In genomic region chr1:161917940-161918484, GRCm38 (mm10) we compare ENCODE assay signal across 17 mouse cellular contexts.
"Had no signal": no experiment of that assay in that cellular context is flagged by ENCODE, and none has a peak within 500 bp of the region (broad histone marks: within the 10 kb centered on the region; RNA-seq: fewer than 3 reads in every experiment).

No protein-coding gene starts in this region.

- H3K4me1 ChIP-seq: midbrain, embryonic 15.5 days; neural tube, embryonic 12.5 days had no signal

- H3K4me2 ChIP-seq: limb, embryonic 15.5 days; liver, embryonic 12.5 days; lung, embryonic 14.5 days; midbrain, embryonic 11.5 days; midbrain, embryonic 15.5 days; neural tube, embryonic 12.5 days had no signal

- H3K9me3 ChIP-seq: limb, embryonic 15.5 days; liver, embryonic 12.5 days; megakaryocyte, embryonic 14.5 days; midbrain, embryonic 15.5 days; neural tube, embryonic 12.5 days had no signal

- H3K36me3 ChIP-seq: limb, embryonic 15.5 days; liver, embryonic 12.5 days; midbrain, embryonic 15.5 days; neural tube, embryonic 12.5 days had no signal

- H3K9ac ChIP-seq: limb, embryonic 15.5 days; liver, embryonic 12.5 days; lung, embryonic 14.5 days; midbrain, embryonic 15.5 days; neural tube, embryonic 12.5 days had no signal

- H3K27ac ChIP-seq: limb, embryonic 15.5 days; liver, embryonic 12.5 days; macrophage; midbrain, embryonic 15.5 days; neural tube, embryonic 12.5 days had no signal

- H3K27me3 ChIP-seq: limb, embryonic 15.5 days; liver, embryonic 12.5 days; megakaryocyte, embryonic 14.5 days; midbrain, embryonic 15.5 days; neural tube, embryonic 12.5 days had no signal

- DNase-seq: kidney, postnatal 25 days; layer of hippocampus, adult 9-11 months; layer of hippocampus, postnatal 36 days; lung, embryonic 14.5 days; lung, postnatal 14 days; retina, postnatal 1 day; right cerebral cortex, postnatal 4 days; spleen, adult 18-20 months; thymus, adult 18-20 months; thymus, postnatal 14 days had no signal

- H3K4me3 ChIP-seq: limb, embryonic 15.5 days; liver, embryonic 12.5 days; megakaryocyte, embryonic 14.5 days; midbrain, embryonic 15.5 days; neural tube, embryonic 12.5 days had no signal

- ATAC-seq: liver, embryonic 12.5 days; midbrain, embryonic 15.5 days had no signal
